Mouse (Mus musculus): ENCODE measurements around the gene Apobec1. TPM values are rescaled to one million over a fixed set of nuclear protein-coding genes. Genes with fewer than 3 reads are reported as not detected.
A peak's percentile ranks its signal among the peaks of the same experiment; 100 is the strongest.

Gene Apobec1
- polyA plus RNA-seq, 1 experiment from 2014 or later = 8.9 TPM

DNA sequence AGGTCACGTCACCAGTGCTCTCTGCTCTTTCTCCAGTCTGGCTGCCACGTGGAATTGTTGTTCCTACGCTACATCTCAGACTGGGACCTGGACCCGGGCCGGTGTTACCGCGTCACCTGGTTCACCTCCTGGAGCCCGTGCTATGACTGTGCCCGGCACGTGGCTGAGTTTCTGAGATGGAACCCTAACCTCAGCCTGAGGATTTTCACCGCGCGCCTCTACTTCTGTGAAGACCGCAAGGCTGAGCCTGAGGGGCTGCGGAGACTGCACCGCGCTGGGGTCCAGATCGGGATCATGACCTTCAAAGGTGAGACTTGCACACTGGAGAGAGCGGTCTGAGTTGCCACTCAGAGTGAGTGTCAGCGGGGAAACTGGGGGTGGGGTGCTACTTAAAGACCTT is 41.2 kb downstream of the Apobec1 start:
- WGBS = 76% methylated on average over 20 of the region's 20 CpGs
- Histone ChIP-seq H3K9ac (replicated peaks; ENCODE audit: low read depth) (no peak overlapping the region), H3K9me3 (ENCODE audit: low read length) (no peaks in the 10 kb centered on the region), H3K4me3 (ENCODE audit: low read depth, low read length) (no peak overlapping the region), H3K36me3 (ENCODE audit: insufficient read depth, low read length) (no peaks in the 10 kb centered on the region), H3K4me1 (ENCODE audit: insufficient read depth, low read depth, low read length) (no peaks in the 10 kb centered on the region), H3K4me2 (replicated peaks; ENCODE audit: low read depth, low read length) (no peak overlapping the region), H3K27ac (ENCODE audit: low read length) (no peak overlapping the region), H3K27me3 (replicated peaks; ENCODE audit: insufficient read depth, low read length) (no peaks in the 10 kb centered on the region)
- ATAC-seq (no peak), DNase-seq (ENCODE audit: low spot score) (no peak)
- TF ChIP-seq EP300 (IDR thresholded peaks at IDR 0.05) = no peak
- TF ChIP-seq CTCF (IDR thresholded peaks at IDR 0.05) = no peak

DNA sequence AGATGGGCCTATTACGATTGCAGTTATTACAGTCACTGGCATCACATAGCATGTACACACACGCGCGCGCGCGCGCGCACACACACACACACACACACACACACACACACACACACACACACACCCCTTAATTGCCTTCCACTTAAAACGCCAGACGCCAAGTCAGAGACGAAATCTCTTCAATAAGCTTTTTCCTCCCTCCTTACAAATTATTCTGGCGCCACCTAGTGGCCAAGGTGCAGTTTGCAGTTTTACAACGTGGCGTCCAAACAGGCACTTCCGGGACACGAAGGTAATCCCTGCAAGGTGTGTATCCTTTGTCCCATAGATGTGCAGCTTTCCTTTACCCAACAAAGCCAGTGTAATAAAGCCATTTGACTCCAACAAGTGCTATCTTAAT is 41.8 kb downstream of the Apobec1 start:
- Histone ChIP-seq H3K9ac (replicated peaks; ENCODE audit: low read depth) (no peak overlapping the region), H3K4me3 (ENCODE audit: low read depth, low read length) (no peak overlapping the region), H3K36me3 (ENCODE audit: insufficient read depth, low read length) (no peaks in the 10 kb centered on the region), H3K27me3 (replicated peaks; ENCODE audit: insufficient read depth, low read length) (no peaks in the 10 kb centered on the region), H3K4me1 (ENCODE audit: insufficient read depth, low read depth, low read length) (no peaks in the 10 kb centered on the region), H3K4me2 (replicated peaks; ENCODE audit: low read depth, low read length) (0 out of 2 replicates have a peak overlapping the region, but pooled peaks have one; percentile 5), H3K9me3 (ENCODE audit: low read length) (no peaks in the 10 kb centered on the region), H3K27ac (ENCODE audit: low read length) (no peak overlapping the region)
- ATAC-seq (peak; percentile 58), DNase-seq (ENCODE audit: low spot score) (peak; percentile 87)
- TF ChIP-seq EP300 (IDR thresholded peaks at IDR 0.05) = no peak
- peak; percentile 91 for TF ChIP-seq CTCF (IDR thresholded peaks at IDR 0.05)
- 8% methylated on average over 17 of the region's 17 CpGs for WGBS

DNA sequence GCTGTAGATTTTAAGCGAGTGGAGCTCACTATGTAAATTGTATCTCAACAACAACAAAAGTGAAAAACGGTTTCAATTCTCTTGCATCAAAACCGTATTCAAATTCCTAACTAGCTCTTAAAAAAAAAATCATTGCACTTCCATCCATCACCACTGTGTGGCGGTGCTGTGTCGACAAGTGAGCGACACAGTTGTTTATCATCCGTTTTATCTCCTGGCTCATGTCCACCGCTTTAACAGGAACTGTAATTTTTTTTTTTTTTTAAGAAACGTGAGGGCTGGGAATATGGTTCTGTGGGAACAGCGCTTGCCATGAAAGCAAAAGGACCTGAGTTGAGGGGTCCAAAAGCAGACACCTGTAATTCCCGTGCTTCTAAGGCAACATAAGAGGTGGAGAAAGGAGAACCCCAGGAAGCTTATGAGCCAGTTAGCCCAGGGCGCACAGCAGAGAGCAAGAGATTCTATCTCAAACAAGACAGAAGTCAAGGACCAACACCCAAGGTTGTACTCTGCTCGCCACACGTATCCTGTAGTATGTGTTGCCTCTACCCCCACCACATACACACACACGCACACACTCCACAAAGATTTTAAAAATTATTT is 45.2 kb downstream of the Apobec1 start:
- Histone ChIP-seq H3K27me3 (replicated peaks; ENCODE audit: insufficient read depth, low read length) (no peaks in the 10 kb centered on the region), H3K4me1 (ENCODE audit: insufficient read depth, low read depth, low read length) (no peaks in the 10 kb centered on the region), H3K4me2 (replicated peaks; ENCODE audit: low read depth, low read length) (no peak overlapping the region), H3K27ac (ENCODE audit: low read length) (no peak overlapping the region), H3K4me3 (ENCODE audit: low read depth, low read length) (no peak overlapping the region), H3K9ac (replicated peaks; ENCODE audit: low read depth) (no peak overlapping the region), H3K9me3 (ENCODE audit: low read length) (no peaks in the 10 kb centered on the region), H3K36me3 (ENCODE audit: insufficient read depth, low read length) (no peaks in the 10 kb centered on the region)
- TF ChIP-seq CTCF (IDR thresholded peaks at IDR 0.05) (peak; percentile 79), EP300 (IDR thresholded peaks at IDR 0.05) (no peak)
- DNase-seq (ENCODE audit: low spot score) = peak; percentile 71
- 23% methylated on average over 15 of the region's 15 CpGs for WGBS
- ATAC-seq = no peak

- ATAC-seq = no peak
- Histone ChIP-seq H3K27ac (ENCODE audit: low read length) (no peak overlapping the region), H3K9ac (replicated peaks; ENCODE audit: low read depth) (no peak overlapping the region), H3K4me2 (replicated peaks; ENCODE audit: low read depth, low read length) (no peak overlapping the region), H3K27me3 (replicated peaks; ENCODE audit: insufficient read depth, low read length) (no peaks in the 10 kb centered on the region), H3K9me3 (ENCODE audit: low read length) (no peaks in the 10 kb centered on the region), H3K36me3 (ENCODE audit: insufficient read depth, low read length) (no peaks in the 10 kb centered on the region), H3K4me3 (ENCODE audit: low read depth, low read length) (no peak overlapping the region), H3K4me1 (ENCODE audit: insufficient read depth, low read depth, low read length) (no peaks in the 10 kb centered on the region)
- WGBS = 26% methylated on average over 7 of the region's 7 CpGs
- no peak for TF ChIP-seq EP300 (IDR thresholded peaks at IDR 0.05)
- TF ChIP-seq CTCF (IDR thresholded peaks at IDR 0.05) = no peak
- DNase-seq (ENCODE audit: low spot score) = no peak
Measured at GRCm38 (mm10) chr6:122555266-122555665, 47.0 kb downstream of the Apobec1 start.

DNA sequence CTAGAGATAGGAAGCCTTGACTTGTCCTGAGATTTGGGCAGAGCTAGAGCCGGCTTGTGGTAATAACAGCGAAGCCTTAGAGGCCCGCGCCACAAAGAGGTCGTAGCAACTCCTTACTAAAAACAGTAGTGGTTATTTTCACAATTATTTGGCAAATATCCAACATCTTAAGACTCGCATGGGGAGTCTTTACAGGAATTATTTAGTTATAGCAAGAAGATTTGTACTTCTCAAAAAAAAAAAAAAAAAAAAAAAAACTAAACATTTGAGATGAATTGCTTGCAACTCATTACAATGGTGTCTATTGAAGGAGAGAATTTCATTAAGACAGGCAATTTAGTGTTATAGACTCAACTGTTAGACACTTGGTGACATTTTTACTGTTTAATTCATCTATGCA is 48.1 kb downstream of the Apobec1 start:
- no peak for DNase-seq (ENCODE audit: low spot score)
- Histone ChIP-seq H3K27ac (ENCODE audit: low read length) (no peak overlapping the region), H3K9ac (replicated peaks; ENCODE audit: low read depth) (no peak overlapping the region), H3K9me3 (ENCODE audit: low read length) (no peaks in the 10 kb centered on the region), H3K4me1 (ENCODE audit: insufficient read depth, low read depth, low read length) (no peaks in the 10 kb centered on the region), H3K4me2 (replicated peaks; ENCODE audit: low read depth, low read length) (no peak overlapping the region), H3K4me3 (ENCODE audit: low read depth, low read length) (no peak overlapping the region), H3K27me3 (replicated peaks; ENCODE audit: insufficient read depth, low read length) (no peaks in the 10 kb centered on the region), H3K36me3 (ENCODE audit: insufficient read depth, low read length) (no peaks in the 10 kb centered on the region)
- WGBS = 48% methylated on average over 6 of the region's 6 CpGs
- ATAC-seq = no peak
- TF ChIP-seq CTCF (IDR thresholded peaks at IDR 0.05) = no peak
- no peak for TF ChIP-seq EP300 (IDR thresholded peaks at IDR 0.05)

DNA sequence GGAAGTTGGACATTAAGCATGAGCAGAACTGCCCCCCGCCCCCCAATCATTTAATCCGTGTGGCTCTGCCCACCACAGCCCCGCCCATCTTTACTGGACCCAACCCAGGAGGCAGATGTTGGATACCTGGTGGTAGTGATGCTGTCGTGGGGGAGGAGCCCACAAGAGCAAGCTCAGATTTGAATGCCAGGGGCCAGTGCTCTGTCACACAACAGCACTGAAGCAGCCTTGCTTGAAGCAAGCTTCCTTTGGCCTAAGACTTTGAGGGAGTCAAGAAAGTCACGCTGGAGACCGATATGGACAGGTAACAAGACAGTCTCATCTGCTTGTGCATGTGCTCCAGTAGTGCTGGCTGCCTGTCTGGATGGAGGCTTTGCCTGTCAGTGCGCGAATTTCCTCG is 48.6 kb downstream of the Apobec1 start, which contains the start of gene Aicda:
Gene Aicda, plus strand, starts transcription at position 196 of the 400 bp plus-strand sequence.
- H3K27ac ChIP-seq (ENCODE audit: low read length) = no peak within 1 kb of the TSS
- no peaks in the 10 kb centered on the region for H3K9me3 ChIP-seq (ENCODE audit: low read length)
- DNase-seq (ENCODE audit: low spot score) (no peak), ATAC-seq (no peak)
- no peak within 1 kb of the TSS for H3K9ac ChIP-seq (replicated peaks; ENCODE audit: low read depth)
- H3K4me3 ChIP-seq (ENCODE audit: low read depth, low read length) = no peak within 1 kb of the TSS
- no peak within 1 kb of the TSS for H3K4me2 ChIP-seq (replicated peaks; ENCODE audit: low read depth, low read length)
- H3K4me1 ChIP-seq (ENCODE audit: insufficient read depth, low read depth, low read length) = no peaks in the 10 kb centered on the region
- no peaks in the 10 kb centered on the region for H3K27me3 ChIP-seq (replicated peaks; ENCODE audit: insufficient read depth, low read length)
- TF ChIP-seq CTCF (IDR thresholded peaks at IDR 0.05) (no peak), EP300 (IDR thresholded peaks at IDR 0.05) (no peak)
- WGBS = 59% methylated on average over 9 of the region's 9 CpGs
- no peaks in the 10 kb centered on the region for H3K36me3 ChIP-seq (ENCODE audit: insufficient read depth, low read length)
